Mouse (Mus musculus): ENCODE measurements around the gene C1s1. TPM values are rescaled to one million over a fixed set of nuclear protein-coding genes. Genes with fewer than 3 reads are reported as not detected.
"Not testable (repeated sequence)": the region's sequence is repeated elsewhere in the genome, so short reads cannot be mapped to it uniquely, and the experiment has no call there.

Gene C1s1
- 1 to 10 TPM in 2 of 26 experiments, under 1 TPM in 9, not detected in 15; 0.25 to 6.3 (median 0.53) TPM for total RNA-seq (2018; cell fraction: chromatin; rRNA removed)
- total RNA-seq (2018; cell fraction: cytosol; rRNA removed), result under 1 TPM in 13 of 26 experiments, not detected in 13; 0.04 to 0.47 (median 0.14) TPM
- total RNA-seq (2018; cell fraction: nucleus; rRNA removed), result 1 to 10 TPM in 2 of 26 experiments, under 1 TPM in 11, not detected in 13; 0.23 to 2.3 (median 0.43) TPM
- polyA plus RNA-seq (2018), result not detected in 3 replicates

- not testable (repeated sequence) for H3K27ac ChIP-seq; H3K36me3 ChIP-seq (ENCODE audit: inconsistent target); H3K4me3 ChIP-seq (ENCODE audit: inconsistent target); H3K79me2 ChIP-seq (ENCODE audit: inconsistent target)
- 0% methylated on average over 1 of the region's 1 CpGs for WGBS (ENCODE audit: missing documents)
Measured at GRCm38 (mm10) chr6:124542284-124542683, at the start of gene C1s1. Gene C1s1, minus strand, starts transcription at chr6:124542359.

- Histone ChIP-seq H3K79me2 (ENCODE audit: inconsistent target) (no peaks in the 10 kb centered on the region), H3K36me3 (ENCODE audit: inconsistent target) (no peaks in the 10 kb centered on the region), H3K4me3 (ENCODE audit: inconsistent target) (no peak overlapping the region), H3K27ac (no peak overlapping the region)
Measured at GRCm38 (mm10) chr6:124588771-124589170, 46.6 kb upstream of the C1s1 start.

DNA sequence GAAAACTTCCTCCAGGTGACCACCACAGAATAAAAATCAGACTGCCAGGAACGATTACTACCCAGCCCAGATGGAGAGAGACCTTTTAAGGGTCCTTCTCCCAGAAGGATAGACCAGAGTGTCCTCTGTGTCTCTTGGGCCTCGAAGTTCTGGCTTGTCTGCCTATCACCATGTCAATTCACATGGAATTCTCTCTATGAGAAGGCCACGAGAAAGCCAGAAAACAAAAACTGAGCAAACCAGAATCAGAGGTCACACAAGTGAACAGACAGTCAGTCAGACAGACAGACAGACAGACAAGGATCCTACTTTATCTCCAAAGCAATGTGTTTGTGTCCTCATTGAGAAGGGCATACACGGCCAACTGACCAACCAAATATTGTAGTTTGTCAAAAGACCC, 44.1 kb upstream of the C1s1 start:
- H3K79me2 ChIP-seq (ENCODE audit: inconsistent target), result no peaks in the 10 kb centered on the region
- WGBS (ENCODE audit: missing documents), result 86% methylated on average over 4 of the region's 4 CpGs
- H3K4me3 ChIP-seq (ENCODE audit: inconsistent target), result no peak overlapping the region
- H3K27ac ChIP-seq, result no peak overlapping the region
- H3K36me3 ChIP-seq (ENCODE audit: inconsistent target), result no peaks in the 10 kb centered on the region

DNA sequence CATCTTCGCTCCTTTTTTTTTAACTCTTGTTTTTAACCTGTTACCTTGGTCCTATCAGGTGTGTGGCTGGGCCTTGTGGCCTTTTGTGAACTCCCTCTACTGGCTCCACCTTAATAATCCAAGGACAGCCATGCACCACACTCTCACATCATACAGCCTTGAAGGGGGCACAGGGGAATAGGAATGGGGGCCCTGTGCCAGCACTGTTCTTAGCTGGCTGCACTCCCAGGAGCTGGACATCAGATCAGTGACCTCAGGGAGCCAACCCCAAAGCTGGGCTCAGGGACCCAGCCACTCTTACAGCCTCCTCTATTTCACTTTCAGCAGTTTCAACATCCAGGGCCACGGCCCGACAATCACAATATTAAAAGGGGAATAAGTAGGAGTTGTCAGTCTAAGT, 43.6 kb upstream of the C1s1 start:
- no peaks in the 10 kb centered on the region for H3K79me2 ChIP-seq (ENCODE audit: inconsistent target)
- no peaks in the 10 kb centered on the region for H3K36me3 ChIP-seq (ENCODE audit: inconsistent target)
- no peak overlapping the region for H3K4me3 ChIP-seq (ENCODE audit: inconsistent target)
- H3K27ac ChIP-seq, result no peak overlapping the region
- WGBS (ENCODE audit: missing documents), result 79% methylated on average over 3 of the region's 3 CpGs

GRCm38 (mm10) chr6:124584935-124585334, 42.8 kb upstream of the C1s1 start:
- no peak overlapping the region for H3K4me3 ChIP-seq (ENCODE audit: inconsistent target)
- H3K27ac ChIP-seq, result no peak overlapping the region
- no peaks in the 10 kb centered on the region for H3K36me3 ChIP-seq (ENCODE audit: inconsistent target)
- H3K79me2 ChIP-seq (ENCODE audit: inconsistent target), result no peaks in the 10 kb centered on the region
- 84% methylated on average over 3 of the region's 3 CpGs for WGBS (ENCODE audit: missing documents)

DNA sequence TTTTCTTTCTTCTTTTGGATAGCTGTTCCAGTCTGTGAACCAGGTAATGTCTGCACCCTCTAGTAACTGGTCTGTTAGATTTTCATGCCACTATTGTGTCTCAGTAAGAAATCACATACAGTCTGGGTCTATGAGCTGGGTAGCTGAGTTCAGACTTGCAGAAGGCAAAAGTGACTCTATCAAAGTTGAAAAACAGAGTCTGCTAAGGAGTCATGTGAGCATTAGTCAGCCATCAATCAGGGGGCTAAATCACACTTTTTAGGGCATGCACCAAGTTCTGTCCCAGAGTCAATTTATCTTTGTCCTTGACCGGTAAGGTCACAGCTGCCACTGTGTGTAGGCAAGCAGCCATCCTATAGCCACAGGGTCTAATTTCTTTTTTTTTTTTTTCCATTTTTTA, 40.1 kb upstream of the C1s1 start:
- no peak overlapping the region for H3K27ac ChIP-seq
- no peaks in the 10 kb centered on the region for H3K79me2 ChIP-seq (ENCODE audit: inconsistent target)
- no peaks in the 10 kb centered on the region for H3K36me3 ChIP-seq (ENCODE audit: inconsistent target)
- H3K4me3 ChIP-seq (ENCODE audit: inconsistent target), result no peak overlapping the region
- WGBS (ENCODE audit: missing documents), result 100% methylated on average over 1 of the region's 1 CpGs

GRCm38 (mm10) chr6:124580155-124580554, 38.0 kb upstream of the C1s1 start:
- H3K36me3 ChIP-seq (ENCODE audit: inconsistent target); H3K27ac ChIP-seq; H3K4me3 ChIP-seq (ENCODE audit: inconsistent target); H3K79me2 ChIP-seq (ENCODE audit: inconsistent target): not testable (repeated sequence)
- WGBS (ENCODE audit: missing documents), result 95% methylated on average over 6 of the region's 7 CpGs

- H3K27ac ChIP-seq; H3K79me2 ChIP-seq (ENCODE audit: inconsistent target); H3K4me3 ChIP-seq (ENCODE audit: inconsistent target); H3K36me3 ChIP-seq (ENCODE audit: inconsistent target): not testable (repeated sequence)
- WGBS (ENCODE audit: missing documents), result 88% methylated on average over 3 of the region's 3 CpGs
Measured at GRCm38 (mm10) chr6:124575155-124575678, 33.1 kb upstream of the C1s1 start.

DNA sequence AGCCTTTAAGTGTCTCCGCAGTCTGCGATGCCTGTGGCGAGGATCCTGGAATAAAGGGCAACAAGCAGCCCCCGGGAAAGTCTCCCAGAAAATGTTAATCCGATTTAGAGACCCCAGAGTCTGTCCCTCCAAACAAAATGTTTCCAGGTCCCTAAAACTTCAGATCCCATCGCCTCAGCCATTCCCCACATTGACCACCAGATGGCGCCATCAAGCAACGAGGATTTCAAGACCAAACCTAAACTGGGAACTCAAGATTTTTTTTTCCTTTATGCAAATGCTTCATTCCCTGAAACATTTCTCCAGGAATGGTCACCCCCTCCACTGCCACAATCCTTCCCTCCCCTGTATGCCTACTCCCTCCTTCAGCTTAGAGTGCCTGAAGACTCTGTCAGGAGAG, 27.9 kb upstream of the C1s1 start, which contains the start of gene C1rb:
C1rb (plus strand) TSS at position 269 of the 400 bp plus-strand sequence.
- H3K79me2 ChIP-seq (ENCODE audit: inconsistent target), result no peaks in the 10 kb centered on the region
- no peaks in the 10 kb centered on the region for H3K36me3 ChIP-seq (ENCODE audit: inconsistent target)
- H3K4me3 ChIP-seq (ENCODE audit: inconsistent target), result no peak within 1 kb of the TSS
- H3K27ac ChIP-seq, result no peak within 1 kb of the TSS
- 7% methylated on average over 8 of the region's 8 CpGs for WGBS (ENCODE audit: missing documents)

GRCm38 (mm10) chr6:124561611-124562010, 19.5 kb upstream of the C1s1 start:
- not testable (repeated sequence) for H3K27ac ChIP-seq; H3K79me2 ChIP-seq (ENCODE audit: inconsistent target); H3K4me3 ChIP-seq (ENCODE audit: inconsistent target); H3K36me3 ChIP-seq (ENCODE audit: inconsistent target)
- WGBS (ENCODE audit: missing documents), result 88% methylated on average over 1 of the region's 2 CpGs

GRCm38 (mm10) chr6:124561156-124561555, 19.0 kb upstream of the C1s1 start:
- H3K27ac ChIP-seq; H3K36me3 ChIP-seq (ENCODE audit: inconsistent target); H3K4me3 ChIP-seq (ENCODE audit: inconsistent target); H3K79me2 ChIP-seq (ENCODE audit: inconsistent target): not testable (repeated sequence)
- 98% methylated on average over 4 of the region's 4 CpGs for WGBS (ENCODE audit: missing documents)

- not testable (repeated sequence) for H3K27ac ChIP-seq; H3K4me3 ChIP-seq (ENCODE audit: inconsistent target); H3K79me2 ChIP-seq (ENCODE audit: inconsistent target); H3K36me3 ChIP-seq (ENCODE audit: inconsistent target)
- WGBS (ENCODE audit: missing documents), result 86% methylated on average over 2 of the region's 2 CpGs
Measured at GRCm38 (mm10) chr6:124555956-124556355, 13.8 kb upstream of the C1s1 start.

- WGBS (ENCODE audit: missing documents), result 94% methylated on average over 22 of the region's 22 CpGs
- Histone ChIP-seq H3K36me3 (ENCODE audit: inconsistent target) (no peaks in the 10 kb centered on the region), H3K27ac (no peak overlapping the region), H3K79me2 (ENCODE audit: inconsistent target) (no peaks in the 10 kb centered on the region), H3K4me3 (ENCODE audit: inconsistent target) (no peak overlapping the region)
Measured at GRCm38 (mm10) chr6:124552766-124553165, 10.6 kb upstream of the C1s1 start.

- Histone ChIP-seq H3K36me3 (ENCODE audit: inconsistent target) (no peaks in the 10 kb centered on the region), H3K27ac (no peak overlapping the region), H3K4me3 (ENCODE audit: inconsistent target) (no peak overlapping the region), H3K79me2 (ENCODE audit: inconsistent target) (no peaks in the 10 kb centered on the region)
- 100% methylated on average over 2 of the region's 3 CpGs for WGBS (ENCODE audit: missing documents)
Measured at GRCm38 (mm10) chr6:124549023-124549550, 6.9 kb upstream of the C1s1 start.

GRCm38 (mm10) chr6:124547979-124548378, 5.8 kb upstream of the C1s1 start:
- 100% methylated on average over 2 of the region's 3 CpGs for WGBS (ENCODE audit: missing documents)
- not testable (repeated sequence) for H3K27ac ChIP-seq; H3K4me3 ChIP-seq (ENCODE audit: inconsistent target); H3K79me2 ChIP-seq (ENCODE audit: inconsistent target); H3K36me3 ChIP-seq (ENCODE audit: inconsistent target)

DNA sequence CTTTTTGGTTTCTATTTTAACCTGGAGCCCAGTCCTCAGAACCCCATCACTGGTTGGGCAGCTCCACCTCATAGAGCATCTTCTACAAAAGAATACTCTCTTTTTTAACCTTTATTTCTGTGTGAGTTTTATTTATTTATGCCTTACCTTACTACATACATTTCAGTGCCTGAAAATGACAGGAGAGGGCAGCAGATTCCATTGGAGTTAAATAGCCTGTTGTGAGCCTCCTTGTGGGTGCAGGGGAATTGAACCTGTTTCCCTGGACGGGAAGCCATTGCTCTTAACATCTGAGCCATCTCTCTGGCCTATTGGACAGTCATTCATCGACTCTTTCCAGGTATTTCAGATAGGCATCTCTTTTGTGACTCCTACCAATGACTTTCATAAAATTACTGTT, 3.3 kb upstream of the C1s1 start:
- Histone ChIP-seq H3K79me2 (ENCODE audit: inconsistent target) (no peaks in the 10 kb centered on the region), H3K4me3 (ENCODE audit: inconsistent target) (no peak overlapping the region), H3K27ac (no peak overlapping the region), H3K36me3 (ENCODE audit: inconsistent target) (no peaks in the 10 kb centered on the region)
- 66% methylated on average over 2 of the region's 2 CpGs for WGBS (ENCODE audit: missing documents)

Measured in macrophage (primary cell).